Mouse (Mus musculus) activated CD4-positive, CD25-positive, alpha-beta regulatory T cell, adult 4 months (primary cell): Measurements from ENCODE around the gene Rpl3l. TPM values are rescaled to one million over a fixed set of nuclear protein-coding genes. Genes with fewer than 3 reads are reported as not detected.
"Not testable (repeated sequence)": the region's sequence is repeated elsewhere in the genome, so short reads cannot be mapped to it uniquely, and the experiment has no call there.

ENCODE experiments used
- ATAC-seq: one replicate; pipeline ENCODE4 v1.8.0; 2017
- polyA plus RNA-seq, 2 experiments: library from polyadenylated mRNA; unstranded; fragments of 100-300 nt; shearing (Covaris generic); gene quantifications; one replicate each; pipeline ENCODE4 v1.2.1; 2017

Rpl3l gene
- polyA plus RNA-seq, 2 experiments from 2014 or later, result not detected

- peak; percentile 87 for ATAC-seq
Observed at GRCm38 (mm10) chr17:24719494-24720222, 8.0 kb upstream of the Rpl3l start.

- ATAC-seq, result not testable (repeated sequence)
Observed at GRCm38 (mm10) chr17:24720616-24721015, 7.0 kb upstream of the Rpl3l start.

- ATAC-seq, result not testable (repeated sequence)
Observed at GRCm38 (mm10) chr17:24721383-24721955, 6.2 kb upstream of the Rpl3l start.

GRCm38 (mm10) chr17:24722220-24722924 is 5.2 kb upstream of the Rpl3l start:
- no peak for ATAC-seq

- no peak for ATAC-seq
Observed at GRCm38 (mm10) chr17:24723122-24723880, 4.3 kb upstream of the Rpl3l start.

- ATAC-seq, result peak; percentile 16
Observed at GRCm38 (mm10) chr17:24723881-24724180, 3.8 kb upstream of the Rpl3l start.

- peak; percentile 44 for ATAC-seq
Observed at GRCm38 (mm10) chr17:24724184-24724583, 3.4 kb upstream of the Rpl3l start, which contains the start of gene Ndufb10. Ndufb10 (minus strand) TSS chr17:24724478.

- ATAC-seq, result no peak
Observed at GRCm38 (mm10) chr17:24725637-24726390, 1.8 kb upstream of the Rpl3l start.

- ATAC-seq, result no peak
Observed at GRCm38 (mm10) chr17:24728184-24728583, 564 bp downstream of the Rpl3l start.

- no peak for ATAC-seq
Observed at GRCm38 (mm10) chr17:24729067-24729466, 1.4 kb downstream of the Rpl3l start.

- ATAC-seq, result no peak
Observed at GRCm38 (mm10) chr17:24730787-24731186, 3.2 kb downstream of the Rpl3l start.

- ATAC-seq, result no peak
Observed at GRCm38 (mm10) chr17:24732233-24732935, 4.8 kb downstream of the Rpl3l start.

GRCm38 (mm10) chr17:24733434-24734050 is 5.9 kb downstream of the Rpl3l start:
- ATAC-seq, result no peak

- no peak for ATAC-seq
Observed at GRCm38 (mm10) chr17:24734513-24734912, 6.9 kb downstream of the Rpl3l start.

GRCm38 (mm10) chr17:24735446-24735845 is 7.8 kb downstream of the Rpl3l start:
- no peak for ATAC-seq

GRCm38 (mm10) chr17:24736330-24737051 is 8.9 kb downstream of the Rpl3l start, which contains the start of gene Msrb1:
Msrb1 (plus strand) TSS chr17:24736642.
- ATAC-seq, result peak; percentile 98

- no peak for ATAC-seq
Observed at GRCm38 (mm10) chr17:24737135-24737810, 9.7 kb downstream of the Rpl3l start.

- no peak for ATAC-seq
Observed at GRCm38 (mm10) chr17:24738238-24738637, 10.6 kb downstream of the Rpl3l start.

- ATAC-seq, result no peak
Observed at GRCm38 (mm10) chr17:24739926-24740325, 12.3 kb downstream of the Rpl3l start.

- no peak for ATAC-seq
Observed at GRCm38 (mm10) chr17:24742307-24742706, 14.7 kb downstream of the Rpl3l start.
